Mouse (Mus musculus): ENCODE data around the gene Stac.

The Stac gene

DNA sequence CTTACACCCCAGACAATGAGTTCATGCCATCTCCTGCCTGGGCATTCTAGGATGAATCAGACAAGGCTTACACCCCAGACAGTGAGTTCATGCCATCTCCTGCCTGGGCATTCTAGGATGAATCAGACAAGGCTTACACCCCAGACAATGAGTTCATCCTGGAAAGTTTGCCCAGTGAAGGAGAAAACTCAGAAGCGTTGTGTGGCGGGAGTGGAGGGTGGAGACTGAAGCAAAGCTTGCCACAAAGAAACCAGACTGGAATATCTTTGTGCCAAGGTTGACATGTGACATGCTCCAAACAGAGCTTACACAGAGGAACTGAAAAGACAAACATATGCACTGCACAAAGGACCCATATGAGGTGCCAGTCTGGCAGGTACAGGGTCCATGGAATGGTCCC lies 102.6 kb downstream of the Stac start:
- DNase-seq: no peak

GRCm38 (mm10) chr9:111578784-111579183 lies 111.4 kb downstream of the Stac start:
- DNase-seq: no peak

DNA sequence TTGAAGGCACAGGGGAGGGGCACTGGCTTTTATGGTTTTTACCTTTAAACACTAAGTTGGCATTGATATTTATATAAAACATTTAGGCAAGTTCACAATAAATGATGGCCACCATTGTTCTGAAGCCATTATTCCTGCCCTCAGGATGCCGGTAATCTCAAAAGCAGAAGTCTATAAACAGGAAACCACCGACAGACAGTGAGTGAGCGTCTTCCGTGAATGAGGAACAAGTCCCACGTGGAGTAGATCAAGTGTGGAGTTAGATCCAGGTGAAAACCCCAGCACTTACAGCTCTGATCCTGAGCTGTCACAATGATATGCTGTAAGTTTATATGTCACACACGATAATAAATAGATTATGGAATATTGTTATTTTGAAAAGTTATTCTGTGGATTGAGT lies 112.7 kb downstream of the Stac start:
- no peak for DNase-seq

DNA sequence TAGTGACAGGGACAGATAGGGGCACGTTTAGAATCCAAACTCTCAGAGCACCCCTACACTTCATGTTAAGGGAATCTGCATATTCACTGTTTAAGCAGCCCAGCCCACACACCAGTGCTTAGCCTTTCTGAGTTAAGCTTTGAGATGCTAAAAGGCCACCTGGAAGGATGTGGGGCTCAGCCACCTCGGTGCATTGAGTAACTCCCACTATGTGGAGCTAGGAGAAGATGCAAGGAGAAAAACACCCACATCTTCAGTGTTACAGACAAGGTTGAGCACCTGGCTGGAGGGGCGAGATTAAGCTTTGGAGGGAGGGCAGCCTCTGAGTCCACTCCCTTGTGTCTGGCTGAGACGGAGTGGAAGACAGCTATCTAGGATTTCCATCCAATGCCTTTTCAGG lies 114.3 kb downstream of the Stac start:
- DNase-seq: no peak

- no peak for DNase-seq
These were observed 116.3 kb downstream of the Stac start for GRCm38 (mm10) chr9:111573836-111574235.

- no peak for DNase-seq
These were observed 118.5 kb downstream of the Stac start for GRCm38 (mm10) chr9:111571619-111572018.

- no peak for DNase-seq
These were observed 126.0 kb downstream of the Stac start for GRCm38 (mm10) chr9:111564176-111564575.

DNA sequence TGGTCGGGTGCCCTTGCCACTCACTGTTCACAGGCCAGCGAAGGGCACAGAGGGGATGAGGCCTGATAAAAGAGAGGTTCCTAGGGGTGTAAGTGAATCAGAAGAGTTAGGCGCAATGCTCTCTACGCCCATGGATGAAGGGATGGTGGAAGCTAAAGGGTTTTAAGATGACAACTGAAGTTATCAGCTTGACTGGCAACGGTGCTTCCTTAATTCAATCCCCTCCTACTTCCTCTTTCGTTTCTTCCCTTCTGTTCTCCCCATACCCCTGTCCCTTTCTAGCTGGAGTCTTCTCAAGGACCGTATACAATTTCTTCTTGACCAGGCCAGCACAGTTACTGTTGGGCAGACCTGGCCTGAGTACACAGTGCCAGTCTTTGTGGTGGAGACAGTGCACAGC lies 126.9 kb downstream of the Stac start:
- no peak for DNase-seq

DNA sequence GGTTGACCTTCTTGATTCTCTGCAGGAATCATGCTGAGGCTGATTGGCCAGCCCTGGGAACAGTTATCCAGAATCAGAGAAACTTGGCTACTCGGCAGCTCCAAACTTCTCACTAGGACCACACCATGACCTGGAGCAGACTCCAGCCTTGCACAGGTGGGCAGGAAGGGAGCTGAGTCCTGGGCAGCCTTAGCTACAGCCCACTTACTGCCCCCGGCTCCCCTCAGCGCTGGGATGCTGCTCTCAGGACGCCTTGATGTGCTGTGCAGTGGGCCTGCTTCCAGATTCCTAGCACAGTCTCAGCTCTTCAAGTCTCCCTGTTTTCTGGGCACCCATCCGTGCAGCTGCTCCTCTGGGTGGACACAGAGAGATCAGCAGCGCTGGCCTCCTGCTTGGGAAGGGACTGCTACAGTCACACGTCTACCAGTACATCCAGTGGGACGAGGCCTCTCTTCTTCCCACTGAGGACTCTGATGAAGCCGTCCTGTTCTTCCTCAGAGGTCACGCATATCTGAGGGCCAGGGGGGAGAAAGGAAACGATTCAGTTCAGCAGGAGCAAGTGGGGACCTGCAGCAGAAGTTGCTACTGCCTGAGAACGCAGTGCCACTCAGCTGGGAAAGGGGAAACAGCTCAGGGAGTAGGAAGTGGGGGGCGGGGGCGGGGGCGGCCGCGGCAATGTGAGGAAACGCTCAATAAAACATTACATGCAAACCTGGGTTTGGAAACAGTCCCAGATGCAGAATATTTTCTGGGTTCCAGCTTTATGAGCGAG lies 127.7 kb downstream of the Stac start:
- DNase-seq: no peak

- DNase-seq: no peak
These were observed 133.4 kb downstream of the Stac start for GRCm38 (mm10) chr9:111556699-111557098.

DNA sequence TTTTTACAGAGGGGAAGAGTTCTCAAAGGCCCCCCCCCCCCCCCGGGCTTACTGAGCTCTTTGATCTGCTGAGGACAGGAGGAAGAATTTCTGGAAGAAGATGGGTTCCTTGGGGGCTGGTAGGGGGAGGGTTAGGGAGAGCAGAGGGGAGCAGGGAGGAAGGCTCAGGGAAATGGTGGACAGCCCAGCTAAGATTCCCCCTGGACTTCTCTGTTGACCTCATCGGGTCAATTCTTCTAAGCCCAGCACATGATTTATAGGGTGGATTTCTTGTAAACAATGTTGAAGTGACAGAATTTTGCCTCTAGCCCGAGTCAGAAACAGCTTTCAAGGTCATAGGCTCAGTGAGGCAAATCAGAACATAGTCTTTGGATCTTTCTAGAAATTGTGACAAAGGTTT lies 137.3 kb downstream of the Stac start:
- no peak for DNase-seq

- DNase-seq: peak in 1 of 2 experiments; percentile 15
These were observed 138.5 kb downstream of the Stac start for GRCm38 (mm10) chr9:111551461-111552190.

- no peak for DNase-seq
These were observed 139.2 kb downstream of the Stac start for GRCm38 (mm10) chr9:111550963-111551321.

DNA sequence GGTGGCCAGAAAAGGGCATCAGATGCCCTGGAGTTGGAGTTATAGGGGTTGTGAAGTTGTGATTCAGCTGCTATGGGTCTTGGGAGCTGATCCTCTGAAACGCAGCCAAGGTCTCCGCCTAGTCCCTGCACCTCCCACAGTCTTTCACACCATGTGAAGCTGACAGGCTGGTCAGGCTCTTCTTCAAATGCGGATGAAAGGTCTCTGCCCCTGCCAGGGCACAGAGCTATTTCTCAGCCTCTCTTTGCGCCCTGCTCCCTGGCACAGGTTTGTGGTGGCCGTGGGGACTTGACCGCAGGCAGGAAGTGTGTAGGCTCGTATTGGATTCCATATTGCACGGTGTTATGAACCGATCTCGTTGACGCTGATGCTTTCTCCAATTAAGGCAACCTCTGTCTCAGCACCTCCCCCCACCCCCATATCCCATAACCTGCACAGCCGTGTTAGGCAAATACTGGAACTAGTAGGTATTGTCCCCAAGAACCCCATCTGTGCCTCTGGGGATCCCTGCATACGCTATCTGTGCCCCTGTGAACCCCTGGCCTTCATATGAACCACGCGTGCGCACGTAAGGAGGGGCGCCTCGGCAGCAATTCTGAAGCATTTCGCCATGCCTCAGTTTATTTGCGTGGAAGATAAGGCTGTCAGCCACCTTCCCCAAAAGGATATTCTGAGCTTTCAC lies 139.7 kb downstream of the Stac start:
- DNase-seq: no peak

DNA sequence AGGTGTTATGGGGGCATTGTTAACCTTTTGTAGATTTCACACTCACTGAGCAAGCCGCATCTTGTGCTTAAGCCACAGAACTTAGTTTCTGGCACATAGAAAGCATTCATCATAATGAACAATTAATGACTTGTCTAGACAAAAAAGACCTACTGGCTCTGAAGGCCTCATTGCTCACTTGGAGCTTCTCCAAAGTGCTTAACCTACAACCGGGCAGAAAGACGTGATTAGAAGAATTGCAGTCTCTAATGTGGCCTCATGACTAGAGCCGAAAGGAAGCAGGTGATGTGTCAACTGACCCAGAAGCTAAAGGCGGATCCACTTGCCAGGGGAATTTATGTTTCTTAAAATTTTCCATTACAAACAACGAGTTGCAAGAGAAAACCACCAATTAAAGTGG lies 147.5 kb downstream of the Stac start:
- no peak for DNase-seq

DNA sequence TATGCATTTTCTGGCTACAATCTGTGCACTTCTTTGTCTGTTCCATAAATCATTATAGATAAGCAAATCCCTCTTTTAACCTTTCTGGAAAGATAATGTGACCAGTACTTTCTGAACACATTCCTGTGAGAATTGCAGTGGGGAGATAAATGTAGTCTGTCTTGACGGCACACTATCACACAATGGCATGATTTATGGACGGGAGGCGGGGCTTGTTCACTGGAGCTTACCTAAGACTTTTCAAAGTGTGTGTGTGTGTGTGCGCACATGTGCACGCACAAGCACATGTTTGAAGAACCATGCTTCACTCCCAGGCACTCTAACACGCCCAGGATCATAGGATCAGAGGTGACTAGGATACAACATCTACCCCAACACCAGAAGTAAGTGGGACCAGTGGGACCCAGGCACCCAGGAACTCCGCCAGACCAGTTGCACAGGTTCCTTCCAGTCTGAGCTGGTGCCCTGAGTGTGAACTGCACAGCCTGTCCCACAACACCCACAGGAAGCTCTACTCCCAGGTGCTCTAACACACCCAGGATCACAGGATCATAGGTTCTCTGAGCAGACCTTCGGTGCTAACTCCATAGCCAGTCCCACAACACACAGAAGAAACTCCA lies 154.6 kb downstream of the Stac start:
- no peak for DNase-seq

DNA sequence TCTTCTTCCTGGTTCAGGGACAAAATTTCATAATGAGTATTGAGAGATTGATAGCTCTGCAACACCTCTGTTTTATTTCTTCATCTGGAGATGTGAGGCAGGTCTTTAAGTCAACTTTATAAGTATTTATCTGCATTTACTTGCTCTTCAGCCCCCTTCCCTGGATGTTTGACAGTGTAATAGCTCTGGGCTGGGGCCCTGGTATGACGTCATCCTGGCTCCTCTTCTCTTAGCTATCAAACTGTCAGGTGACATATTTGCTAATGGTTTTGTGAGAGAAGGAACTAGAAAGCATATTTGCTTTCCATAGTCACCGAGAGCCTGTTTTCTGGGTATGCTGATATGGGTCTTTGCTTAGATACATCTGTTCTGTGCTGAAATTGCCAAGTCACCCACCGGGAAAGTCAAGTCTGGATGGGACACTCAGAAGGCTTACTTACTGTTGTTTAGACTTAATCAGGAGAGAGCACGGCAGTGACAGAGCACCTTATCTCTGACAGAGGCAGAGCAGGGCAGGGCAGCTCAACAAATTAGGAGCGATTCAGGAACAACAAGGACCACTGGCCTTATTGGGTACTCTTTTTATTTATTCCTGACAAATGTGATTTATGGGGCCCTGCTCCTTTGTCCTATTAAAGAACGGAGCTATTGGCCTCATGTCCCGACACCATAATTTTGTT lies 155.3 kb downstream of the Stac start:
- no peak for DNase-seq

DNA sequence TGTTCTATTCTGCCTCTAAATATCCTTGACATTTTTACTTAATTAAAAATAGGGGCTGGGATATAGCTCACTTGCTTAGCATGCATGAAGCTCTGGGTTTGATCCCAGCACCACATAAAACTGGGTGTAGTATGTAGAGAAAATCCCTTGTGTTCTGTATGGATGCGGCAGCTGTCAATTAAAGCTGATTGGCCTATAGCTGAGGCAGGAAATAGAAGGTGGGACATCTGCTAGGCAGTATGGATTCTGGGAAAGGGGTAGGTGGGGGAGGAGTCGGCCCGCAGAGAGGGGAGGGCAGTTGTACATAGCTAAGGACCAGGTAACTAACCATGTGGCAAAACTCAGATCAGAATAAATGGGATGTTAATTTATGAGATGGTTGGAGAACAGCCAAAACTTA lies 166.3 kb downstream of the Stac start:
- DNase-seq: no peak

- DNase-seq: no peak
These were observed 167.0 kb downstream of the Stac start for GRCm38 (mm10) chr9:111523111-111523510.

GRCm38 (mm10) chr9:111522226-111522625 lies 167.9 kb downstream of the Stac start:
- no peak for DNase-seq

- DNase-seq: no peak
These were observed 174.6 kb downstream of the Stac start for GRCm38 (mm10) chr9:111515536-111515935.

GRCm38 (mm10) chr9:111514586-111515473 lies 175.3 kb downstream of the Stac start:
- no peak for DNase-seq

Measured in thymus, postnatal 36 days (tissue).